Mouse (Mus musculus) layer of hippocampus, postnatal 25 days (tissue): Measurements from ENCODE around the gene B4galnt1. TPM values are rescaled to one million over a fixed set of nuclear protein-coding genes. Genes with fewer than 3 reads are reported as not detected.

ENCODE experiments used
- DNase-seq, 2 experiments: peaks; one replicate each; pipeline ENCODE4 v3.0.0; 2022; ENCODE audit warnings: mixed read lengths in 2 of 2, low spot score in 1 of 2; ENCODE audit errors: extremely low spot score in 1 of 2
- total RNA-seq, 2 experiments: library from RNA; stranded (reverse); gene quantifications; 2 replicates each; pipeline ENCODE4 v1.2.3; 2021

Gene B4galnt1
- total RNA-seq, 2 experiments from 2014 or later: 113 to 114 TPM

DNA sequence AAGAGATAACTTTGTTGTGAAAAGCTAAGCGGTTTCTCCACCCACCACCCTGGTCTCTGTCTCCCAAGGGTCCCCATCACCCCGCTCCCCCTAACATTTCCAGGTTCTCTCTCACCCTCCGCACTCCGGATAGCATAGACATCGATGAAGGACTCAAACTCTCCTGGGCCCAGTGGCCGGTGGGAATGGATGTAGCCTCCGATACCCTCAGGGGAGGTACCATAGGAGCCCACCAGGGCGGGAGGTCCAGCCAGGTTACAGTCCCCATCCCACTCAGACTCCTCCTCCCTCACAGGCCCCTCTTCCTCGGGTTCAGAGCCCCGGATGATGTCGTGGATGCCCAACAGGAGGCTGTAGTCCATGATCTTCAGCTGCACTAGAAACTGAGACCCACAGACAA, 34.4 kb downstream of the B4galnt1 start:
- DNase-seq: no peak

DNA sequence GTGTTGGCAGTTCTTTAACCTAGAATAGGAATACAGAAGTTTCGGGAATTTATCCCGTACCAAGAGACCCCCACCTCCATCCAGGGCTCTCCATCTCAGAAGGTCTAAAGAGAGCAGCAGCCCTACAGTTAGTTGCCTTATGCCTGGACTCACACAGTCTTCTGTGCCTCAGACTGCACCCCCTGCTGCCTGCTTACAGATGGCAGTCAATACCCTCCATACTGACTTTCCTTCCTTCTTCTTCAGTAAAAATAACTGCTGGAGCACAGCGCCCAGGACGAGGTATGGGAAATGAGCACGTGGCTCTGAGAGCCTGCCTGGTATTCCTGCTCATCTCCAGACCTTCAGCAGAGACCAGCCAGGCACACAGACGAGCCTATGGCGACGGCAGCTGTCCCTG, 35.3 kb downstream of the B4galnt1 start:
- no peak for DNase-seq

DNA sequence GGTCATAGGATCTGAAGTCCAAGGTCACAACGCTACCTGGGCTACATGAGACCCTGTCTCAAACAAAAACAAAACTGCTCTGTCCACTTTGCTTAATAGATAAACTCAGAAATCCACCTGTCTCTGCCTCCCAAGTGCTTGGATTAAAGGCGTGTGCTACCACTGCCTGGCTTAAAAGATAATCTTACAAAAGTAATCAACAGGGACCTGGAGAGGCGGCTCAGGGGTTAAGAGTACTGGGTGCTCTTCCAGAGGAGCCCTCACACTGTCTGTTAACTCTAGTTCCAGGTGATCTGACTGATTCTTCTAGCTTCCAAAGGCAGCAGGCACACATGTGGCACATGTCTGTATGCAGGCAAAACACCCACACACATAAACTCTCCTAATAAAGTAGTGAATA, 38.1 kb downstream of the B4galnt1 start:
- no peak for DNase-seq

DNA sequence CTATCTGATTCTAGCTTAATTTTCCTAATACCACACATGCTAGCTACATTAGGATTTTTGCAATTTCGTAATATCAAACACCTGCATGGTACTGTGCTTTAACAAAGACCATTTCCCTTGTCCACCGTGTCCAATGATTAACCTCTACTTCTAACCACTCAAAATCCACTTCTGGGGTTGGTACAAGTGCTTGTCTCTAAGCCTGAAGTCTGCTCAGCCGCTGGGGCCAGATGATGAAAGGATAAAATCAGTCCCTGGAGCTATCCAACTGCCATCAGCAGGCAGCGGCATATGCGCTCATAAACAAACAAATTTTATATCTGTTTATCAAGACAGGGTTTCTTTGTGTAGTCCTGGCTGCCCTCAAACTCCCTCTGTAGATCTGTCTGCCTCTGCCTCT, 39.6 kb downstream of the B4galnt1 start:
- DNase-seq: no peak

DNA sequence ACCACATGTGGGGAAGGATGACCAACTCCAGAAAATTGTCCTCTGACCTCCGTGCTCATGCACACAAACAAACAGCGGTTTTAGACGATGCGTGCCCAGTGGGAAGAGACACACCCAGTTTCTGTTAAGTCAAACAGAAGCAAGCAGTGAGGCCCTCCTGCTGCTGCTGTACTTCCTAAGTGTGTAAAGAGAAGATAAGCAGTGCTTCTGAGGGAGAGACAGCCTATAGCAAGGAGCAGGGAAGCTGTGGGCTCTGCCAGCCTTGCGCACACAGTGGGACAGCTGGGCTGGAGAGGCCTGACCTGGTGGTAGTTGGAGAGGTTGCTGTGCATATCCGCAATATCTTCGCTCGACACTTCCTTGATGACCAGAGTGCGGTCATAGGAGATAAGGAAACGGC, 40.3 kb downstream of the B4galnt1 start:
- no peak for DNase-seq

DNA sequence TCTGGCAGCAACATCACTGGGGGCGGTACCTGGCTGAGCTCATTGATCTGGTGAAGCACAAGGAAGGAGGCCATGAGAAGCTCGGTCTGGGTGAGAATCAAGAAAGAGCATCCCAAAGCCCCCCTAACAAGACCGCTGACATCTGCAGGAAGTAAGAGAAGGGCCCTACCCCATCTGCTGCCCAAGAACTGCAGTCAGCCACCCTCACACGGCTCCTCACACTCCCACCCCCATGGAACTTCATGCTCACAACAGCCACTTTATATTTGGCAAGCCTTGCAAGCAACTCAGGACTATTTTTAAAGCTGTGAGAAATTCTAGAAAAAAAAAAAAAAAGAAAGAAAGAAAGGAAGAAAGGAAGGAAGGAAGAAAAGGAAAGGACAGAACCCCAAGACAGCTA, 43.9 kb downstream of the B4galnt1 start:
- no peak for DNase-seq

DNA sequence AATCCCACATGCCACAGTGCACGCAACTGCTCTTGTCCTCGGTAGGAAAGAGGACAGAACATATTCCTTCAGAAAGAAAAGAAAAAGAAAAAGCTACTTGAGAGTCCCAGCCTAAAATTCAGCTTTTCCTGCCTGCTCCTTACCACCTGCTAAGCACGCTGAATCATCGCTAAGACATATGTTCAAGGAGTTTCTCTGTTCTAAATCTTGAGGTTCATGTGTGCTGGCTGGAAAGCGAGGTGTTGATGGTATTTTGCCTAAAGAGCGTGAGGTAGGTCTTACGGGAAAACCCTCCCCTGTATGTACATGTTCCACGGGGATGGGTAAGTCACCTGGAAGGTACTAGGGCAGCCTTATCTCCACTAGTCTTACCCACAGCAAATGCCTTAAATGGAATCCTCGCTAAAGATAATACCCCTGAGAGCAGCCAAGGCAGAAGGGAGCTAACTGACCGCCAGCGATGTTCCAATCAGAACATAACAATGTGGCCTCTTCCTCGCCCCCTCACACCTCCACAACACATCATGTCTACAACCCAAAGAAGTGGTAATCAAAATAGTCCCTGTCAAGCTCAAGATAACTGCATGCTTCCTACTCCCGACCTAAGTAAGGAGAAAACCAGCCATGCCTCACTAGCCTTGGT, 45.0 kb downstream of the B4galnt1 start:
- DNase-seq: no peak

DNA sequence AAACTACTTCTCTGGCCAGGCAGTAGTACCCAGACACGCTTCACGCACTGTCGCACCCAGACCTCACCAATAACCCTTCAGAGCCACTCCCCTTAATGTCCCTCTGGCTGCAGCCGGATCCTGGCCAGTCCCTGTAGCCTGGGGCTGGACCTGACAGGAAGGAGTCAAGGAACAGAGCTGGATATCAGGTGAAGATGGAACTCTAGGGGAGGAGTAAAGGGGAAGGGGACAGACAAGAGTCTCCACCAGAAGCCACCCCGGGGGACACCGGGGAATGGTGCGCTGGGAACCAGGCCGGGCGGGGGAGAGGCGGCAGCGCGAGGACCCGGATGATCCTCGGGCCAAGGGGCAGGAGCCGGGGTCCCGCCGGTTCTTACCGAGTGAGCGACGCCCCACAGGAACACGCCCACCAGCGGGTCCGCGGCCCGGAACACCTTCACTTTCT, 46.0 kb downstream of the B4galnt1 start:
- no peak for DNase-seq

DNA sequence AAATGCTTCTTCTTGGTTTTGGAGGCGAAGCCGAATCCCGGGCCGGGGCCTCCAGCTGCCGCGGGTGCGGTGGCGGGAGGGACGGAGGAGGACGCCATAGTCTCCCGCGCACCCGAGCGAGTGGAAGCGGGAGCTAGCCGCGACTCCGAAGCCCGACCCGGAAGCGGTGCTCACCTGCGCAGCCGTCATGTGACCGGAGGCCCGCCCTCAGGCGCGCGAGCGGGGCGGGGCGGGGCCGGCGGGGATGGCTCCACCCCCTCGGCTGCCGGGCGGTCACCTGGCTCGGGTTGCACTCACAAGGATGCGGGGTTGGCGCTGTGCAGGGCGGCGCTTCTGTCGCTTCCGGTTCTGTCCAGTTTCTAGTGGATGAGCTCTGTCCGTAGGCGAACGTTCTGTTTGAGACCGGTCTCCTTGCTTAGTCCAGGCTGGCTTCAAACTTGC, 46.4 kb downstream of the B4galnt1 start, which contains the start of gene Pip4k2c:
Pip4k2c (minus strand) TSS at position 172 of the 441 bp plus-strand sequence.
- DNase-seq: peak; percentile 76 to 88

DNA sequence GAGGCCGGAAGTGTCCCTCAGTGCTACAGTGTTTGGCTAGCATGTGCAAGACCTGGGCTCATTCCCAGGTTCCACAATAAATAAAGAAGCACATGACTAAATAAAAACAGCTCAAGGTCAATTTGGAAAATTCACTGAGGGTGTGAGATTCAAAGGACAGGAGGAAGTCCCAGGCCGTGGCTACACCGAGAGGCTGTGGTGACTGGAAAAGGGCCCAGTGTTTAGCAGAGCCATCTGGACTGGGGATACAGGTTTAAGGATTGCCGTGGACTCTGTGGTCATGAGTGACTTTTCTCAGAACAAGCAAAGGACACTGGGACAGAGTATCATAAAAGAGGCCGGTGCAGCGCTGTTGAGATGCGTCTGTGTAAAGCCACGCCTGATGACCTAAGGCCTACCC, 48.2 kb downstream of the B4galnt1 start:
- DNase-seq: no peak

DNA sequence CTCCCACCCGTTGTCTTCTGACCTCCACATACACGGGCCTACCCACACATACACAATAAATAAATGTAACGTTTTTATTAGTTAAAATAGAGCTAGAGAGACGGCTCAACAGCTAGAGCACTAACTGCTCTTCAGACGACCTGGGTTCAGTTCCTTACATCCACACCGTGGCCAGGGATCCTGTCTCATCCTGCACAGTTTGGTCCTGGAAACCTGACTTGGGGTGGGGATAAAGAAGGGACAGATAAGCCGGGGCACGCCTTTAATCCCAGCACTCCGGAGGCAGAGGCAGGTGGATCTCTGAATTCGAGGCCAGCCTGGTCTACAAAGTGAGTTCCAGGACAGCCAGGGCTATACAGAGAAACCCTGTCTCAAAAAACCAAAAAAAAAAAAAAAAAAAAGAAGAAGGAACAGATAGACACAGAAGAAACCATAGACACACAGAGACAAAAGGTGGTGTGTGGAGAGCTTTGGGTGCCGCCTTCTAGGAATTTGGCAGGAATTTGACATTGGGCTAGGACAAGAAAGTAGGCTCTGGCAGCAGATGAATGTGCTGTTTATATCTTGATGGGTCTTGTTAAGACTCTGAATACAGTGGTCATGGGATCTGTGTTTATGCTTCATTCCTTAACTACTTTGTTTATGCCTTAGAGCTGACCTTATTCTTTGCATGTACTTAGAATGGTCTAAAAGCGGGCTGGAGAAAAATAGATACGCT, 48.8 kb downstream of the B4galnt1 start:
- DNase-seq: no peak

DNA sequence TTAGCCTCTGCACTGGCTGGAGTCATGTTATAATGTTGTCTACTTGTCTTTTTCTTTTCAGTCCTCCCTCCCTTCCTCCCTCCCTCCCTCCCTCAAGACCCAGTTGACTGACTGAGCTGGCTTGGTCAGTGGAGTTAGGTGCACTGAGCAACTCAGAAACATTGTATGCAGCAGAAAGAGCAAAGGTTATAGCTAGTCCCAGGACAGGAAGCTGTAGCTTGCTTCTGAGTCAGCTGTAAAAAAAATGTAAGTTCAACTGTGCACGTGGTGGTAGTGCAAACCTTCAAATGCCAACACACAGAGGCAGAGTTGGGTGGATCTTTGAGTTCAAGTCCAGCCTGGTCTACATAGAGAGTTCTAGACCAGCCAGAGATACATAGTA, 49.4 kb downstream of the B4galnt1 start:
- DNase-seq: no peak

DNA sequence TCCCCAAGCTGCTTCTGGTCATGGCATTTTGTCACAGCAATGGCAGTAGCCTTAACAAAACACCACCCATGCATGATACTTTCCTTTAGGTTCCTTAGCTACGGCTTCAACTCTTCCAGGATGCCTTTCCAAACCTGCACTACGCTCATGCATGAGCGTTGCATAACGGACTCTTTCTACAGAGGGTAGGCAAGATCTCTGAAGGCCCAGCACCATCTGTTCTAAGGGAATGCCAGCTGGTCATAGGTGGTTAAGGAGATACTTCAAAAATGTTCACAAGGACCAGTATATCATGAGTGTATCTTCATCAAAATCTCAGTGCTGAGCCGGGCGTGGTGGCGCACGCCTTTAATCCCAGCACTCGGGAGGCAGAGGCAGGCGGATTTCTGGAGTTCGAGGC, 51.4 kb downstream of the B4galnt1 start:
- DNase-seq: no peak

DNA sequence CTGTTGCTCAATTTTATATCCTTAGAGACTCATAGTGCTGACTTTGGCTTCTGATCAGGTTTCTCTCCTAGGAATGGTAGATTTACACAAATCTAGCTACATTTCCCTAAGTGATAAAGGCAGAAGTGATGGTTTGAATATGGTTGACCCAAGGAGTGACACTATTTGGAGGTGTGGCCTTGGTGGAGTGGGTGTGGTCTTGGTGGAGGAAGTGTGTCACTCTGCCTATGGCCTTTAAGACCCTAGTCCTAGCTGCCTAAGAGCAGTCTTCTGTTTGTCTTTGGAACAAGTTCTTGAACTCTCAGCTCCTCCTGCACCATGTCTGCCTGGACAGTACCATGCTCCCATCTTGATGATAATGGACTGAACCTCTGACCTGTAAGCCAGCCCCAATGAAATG, 52.2 kb downstream of the B4galnt1 start:
- no peak for DNase-seq

DNA sequence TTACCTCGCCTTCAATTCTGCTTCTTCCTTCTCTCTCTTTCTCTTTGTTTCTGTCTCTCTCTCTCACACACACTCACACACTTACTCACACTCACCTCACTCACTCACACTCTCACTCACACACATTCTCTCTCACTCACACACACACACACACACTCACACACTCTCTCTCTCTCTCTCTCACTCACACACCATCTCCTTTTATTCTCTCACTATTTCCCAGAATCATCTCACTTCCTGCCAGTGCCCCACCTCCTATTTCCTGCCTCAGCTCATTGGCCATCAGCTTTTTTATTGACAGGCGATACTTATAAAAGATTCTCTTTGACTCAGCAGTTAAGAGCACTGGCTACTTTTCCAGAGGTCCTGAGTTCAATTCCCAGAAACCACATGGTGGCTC, 53.3 kb downstream of the B4galnt1 start:
- DNase-seq: no peak

Other genes with a start within 250 kb of the B4galnt1 start
- 100 to 1,000 TPM in 1 of 2 experiments, 10 to 100 TPM in 1; 98.6 to 118 TPM for gene Ctdsp2, start 186.5 kb upstream of the B4galnt1 start, total RNA-seq
- gene Avil, start 164.5 kb upstream of the B4galnt1 start, total RNA-seq: under 1 TPM; 0.47 to 0.69 TPM
- gene Tsfm, start 134.4 kb upstream of the B4galnt1 start, total RNA-seq: 10 to 100 TPM; 27.2 to 27.3 TPM
- 10 to 100 TPM in 1 of 2 experiments, 1 to 10 TPM in 1; 8.5 to 12.1 TPM for gene Mettl1, start 123.8 kb upstream of the B4galnt1 start, total RNA-seq
- under 1 TPM; 0.15 to 0.47 TPM for gene Eef1akmt3, start 123.7 kb upstream of the B4galnt1 start, total RNA-seq
- under 1 TPM; 0.27 to 0.80 TPM for gene Cyp27b1, start 117.0 kb upstream of the B4galnt1 start, total RNA-seq
- gene March9, start 105.0 kb upstream of the B4galnt1 start, total RNA-seq: 10 to 100 TPM; 23.0 to 25.1 TPM
- gene Cdk4, start 101.7 kb upstream of the B4galnt1 start, total RNA-seq: 100 to 1,000 TPM; 104 to 110 TPM
- gene Tspan31, start 95.0 kb upstream of the B4galnt1 start, total RNA-seq: 10 to 100 TPM; 60.2 to 61.8 TPM
- 100 to 1,000 TPM; 754 to 837 TPM for gene Agap2, start 89.9 kb upstream of the B4galnt1 start, total RNA-seq
- 100 to 1,000 TPM; 105 to 107 TPM for gene Os9, start 44.1 kb upstream of the B4galnt1 start, total RNA-seq
- 10 to 100 TPM; 10.5 to 25.1 TPM for gene Slc26a10, start 15.4 kb downstream of the B4galnt1 start, total RNA-seq
- gene Arhgef25, start 24.9 kb downstream of the B4galnt1 start, total RNA-seq: 100 to 1,000 TPM; 295 to 338 TPM
- gene Dtx3, start 30.5 kb downstream of the B4galnt1 start, total RNA-seq: 100 to 1,000 TPM; 210 to 243 TPM
- gene Pip4k2c, start 46.4 kb downstream of the B4galnt1 start, total RNA-seq: 10 to 100 TPM; 92.7 to 98.9 TPM
- gene Kif5a, start 98.1 kb downstream of the B4galnt1 start, total RNA-seq: 100 to 1,000 TPM; 712 to 736 TPM
- gene Dctn2, start 101.1 kb downstream of the B4galnt1 start, total RNA-seq: 100 to 1,000 TPM; 271 to 276 TPM
- gene Mbd6, start 123.8 kb downstream of the B4galnt1 start, total RNA-seq: 10 to 100 TPM; 31.8 to 53.9 TPM
- 10 to 100 TPM; 57.1 to 59.4 TPM for gene Mars, start 146.6 kb downstream of the B4galnt1 start, total RNA-seq
- 1 to 10 TPM in 1 of 2 experiments, under 1 TPM in 1; 0.89 to 1.1 TPM for gene Arhgap9, start 156.7 kb downstream of the B4galnt1 start, total RNA-seq
- 1 to 10 TPM; 2.1 to 3.3 TPM for gene Gli1, start 176.7 kb downstream of the B4galnt1 start, total RNA-seq
- gene Inhbe, start 189.2 kb downstream of the B4galnt1 start, total RNA-seq: not detected
- not detected for gene Inhbc, start 205.2 kb downstream of the B4galnt1 start, total RNA-seq
- 100 to 1,000 TPM; 153 to 200 TPM for gene R3hdm2, start 215.1 kb downstream of the B4galnt1 start, total RNA-seq